Mouse (Mus musculus) right cerebral cortex, postnatal 4 days (tissue): ENCODE measurements around the gene Gtf2i.

Experiments used
- DNase-seq: peaks from one replicate; pipeline ENCODE4 v3.0.0-alpha.2; 2022

Gtf2i gene

DNA sequence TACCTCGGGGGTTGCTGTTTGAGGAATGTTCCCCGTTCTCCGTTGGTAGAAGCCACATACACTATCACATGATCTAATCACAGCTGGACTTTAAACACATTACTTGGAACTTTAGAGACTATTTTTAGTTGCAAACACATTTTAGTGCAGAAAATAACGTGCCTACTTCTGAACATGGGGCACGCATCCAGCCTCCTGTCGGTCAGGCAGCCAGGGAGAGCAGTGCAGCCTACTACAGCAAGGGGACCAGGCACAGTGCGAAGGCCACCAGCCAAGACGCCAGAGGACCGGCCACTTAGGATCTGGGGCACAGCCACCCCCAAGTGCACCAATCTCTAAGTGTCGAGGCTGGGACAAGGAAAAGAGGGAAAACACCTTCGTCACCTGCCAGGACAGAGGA is 39.5 kb downstream of the Gtf2i start:
- peak; percentile 22 for DNase-seq

GRCm38 (mm10) chr5:134273761-134274160 is 40.8 kb downstream of the Gtf2i start:
- DNase-seq, result no peak

DNA sequence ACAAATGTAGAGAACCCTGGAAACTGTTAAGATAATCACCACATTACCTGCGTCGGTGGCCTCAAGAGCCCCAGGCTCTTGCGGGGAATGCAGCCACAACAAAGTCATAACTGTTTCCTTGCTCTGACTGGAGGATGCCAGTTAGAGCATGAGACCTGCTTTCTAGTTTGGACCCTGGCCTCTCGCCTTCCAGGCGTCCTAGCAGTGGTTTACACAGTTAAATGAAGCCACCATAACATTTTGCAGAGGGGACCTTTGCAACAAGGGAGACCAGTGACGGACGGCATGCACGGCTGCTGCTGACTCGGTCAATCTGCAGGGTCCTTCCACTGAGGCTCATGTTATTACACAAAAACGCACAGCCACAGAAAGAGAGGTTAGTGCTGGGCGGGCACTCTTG is 41.8 kb downstream of the Gtf2i start:
- DNase-seq, result no peak

DNA sequence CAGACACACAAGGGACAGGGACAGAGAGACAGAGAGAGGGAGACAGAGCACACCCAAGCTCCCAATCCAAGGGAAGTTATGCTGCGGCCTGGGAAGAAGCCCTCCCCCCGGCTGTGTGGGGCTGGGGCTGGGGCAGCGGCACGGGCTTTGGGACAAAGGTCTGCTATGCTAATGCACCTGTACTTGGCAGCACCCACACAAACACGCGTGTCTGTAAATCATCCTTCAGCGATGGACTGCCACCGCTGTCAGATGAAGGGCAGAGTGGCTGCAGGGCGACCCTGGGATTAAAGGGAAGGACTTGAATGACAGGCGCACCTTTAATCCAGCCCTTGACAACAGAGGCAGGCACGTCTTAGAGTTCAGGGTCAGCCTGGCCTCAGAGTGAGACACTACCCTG is 43.1 kb downstream of the Gtf2i start:
- no peak for DNase-seq

- DNase-seq, result no peak
Observed at GRCm38 (mm10) chr5:134270566-134270965, 44.0 kb downstream of the Gtf2i start.

- DNase-seq, result no peak
Observed at GRCm38 (mm10) chr5:134269751-134270150, 44.8 kb downstream of the Gtf2i start.

GRCm38 (mm10) chr5:134268751-134269150 is 45.8 kb downstream of the Gtf2i start:
- DNase-seq, result no peak

- DNase-seq, result no peak
Observed at GRCm38 (mm10) chr5:134266404-134266803, 48.2 kb downstream of the Gtf2i start.

- DNase-seq, result no peak
Observed at GRCm38 (mm10) chr5:134265890-134266289, 48.7 kb downstream of the Gtf2i start.

DNA sequence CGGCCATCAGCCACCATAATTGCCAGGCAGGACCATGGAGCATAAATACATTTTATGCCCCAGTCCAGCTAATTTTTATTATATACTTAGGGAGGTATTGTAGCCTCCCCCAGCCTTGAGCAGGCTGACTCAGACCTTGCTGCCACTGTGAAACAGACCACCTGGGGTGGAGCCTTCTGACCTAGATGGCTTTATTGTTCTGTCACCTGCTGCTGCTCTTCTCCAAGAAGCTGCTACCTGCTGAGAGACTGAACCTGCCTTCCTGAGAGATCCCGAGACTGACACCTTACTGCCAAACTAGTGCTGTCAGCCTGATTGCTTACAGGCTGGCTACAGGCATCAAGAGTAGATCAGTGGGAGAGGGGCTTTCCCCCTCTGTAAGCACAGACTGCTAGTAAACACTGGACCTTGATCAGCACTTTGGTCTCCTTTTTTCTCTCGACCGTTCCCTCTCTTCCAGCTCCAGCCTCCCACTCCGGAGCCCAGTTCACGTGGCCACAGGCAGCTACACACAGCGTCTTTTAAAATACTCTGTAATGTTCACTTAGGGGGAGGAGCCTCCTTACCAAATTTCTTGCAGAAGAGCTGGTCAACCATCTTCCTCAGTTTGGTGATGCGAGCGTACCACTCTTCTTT is 54.4 kb downstream of the Gtf2i start:
- no peak for DNase-seq

- no peak for DNase-seq
Observed at GRCm38 (mm10) chr5:134258934-134259333, 55.6 kb downstream of the Gtf2i start.

GRCm38 (mm10) chr5:134258395-134258794 is 56.2 kb downstream of the Gtf2i start:
- no peak for DNase-seq

- DNase-seq, result no peak
Observed at GRCm38 (mm10) chr5:134257349-134258031, 57.1 kb downstream of the Gtf2i start.

DNA sequence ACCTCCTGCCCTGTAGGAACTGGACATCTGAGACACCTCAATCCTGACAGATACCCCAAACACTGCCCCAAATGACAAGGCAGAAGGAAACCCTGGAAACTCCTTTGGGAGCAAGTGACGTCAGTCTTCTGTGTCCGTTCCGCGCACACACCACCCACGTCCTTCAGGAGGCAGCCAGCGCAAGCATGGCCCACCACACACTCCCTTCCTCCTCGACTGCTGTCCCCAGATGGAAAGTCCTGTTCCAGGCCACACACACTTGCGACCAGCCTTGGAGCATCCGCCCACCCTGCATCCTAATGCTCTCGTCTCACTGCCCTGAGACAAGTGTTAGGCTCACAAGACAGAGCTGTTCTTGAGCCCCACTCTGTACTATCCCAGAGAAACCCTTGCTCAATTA is 59.3 kb downstream of the Gtf2i start:
- DNase-seq, result no peak

- no peak for DNase-seq
Observed at GRCm38 (mm10) chr5:134253806-134254205, 60.8 kb downstream of the Gtf2i start.

GRCm38 (mm10) chr5:134251083-134251482 is 63.5 kb downstream of the Gtf2i start:
- no peak for DNase-seq

DNA sequence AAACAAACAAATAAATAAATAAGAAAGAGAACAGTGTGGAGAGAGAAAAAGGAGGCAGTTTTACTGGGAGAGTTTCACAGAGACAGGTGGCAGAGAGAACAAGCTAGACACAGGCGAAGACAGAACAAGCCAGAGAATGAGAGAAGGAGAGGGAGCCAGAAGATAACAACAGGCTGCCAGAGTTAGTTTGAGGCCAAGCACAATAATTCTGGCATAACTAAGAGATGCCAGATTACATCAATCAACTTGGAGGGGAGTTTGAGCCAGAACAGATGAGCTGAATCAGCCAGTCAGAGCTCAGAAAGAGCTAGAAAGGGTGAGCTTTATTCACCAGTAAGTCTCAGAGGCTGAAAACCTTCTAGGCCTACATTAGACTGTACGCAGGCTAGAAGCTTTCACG is 64.0 kb downstream of the Gtf2i start:
- no peak for DNase-seq

DNA sequence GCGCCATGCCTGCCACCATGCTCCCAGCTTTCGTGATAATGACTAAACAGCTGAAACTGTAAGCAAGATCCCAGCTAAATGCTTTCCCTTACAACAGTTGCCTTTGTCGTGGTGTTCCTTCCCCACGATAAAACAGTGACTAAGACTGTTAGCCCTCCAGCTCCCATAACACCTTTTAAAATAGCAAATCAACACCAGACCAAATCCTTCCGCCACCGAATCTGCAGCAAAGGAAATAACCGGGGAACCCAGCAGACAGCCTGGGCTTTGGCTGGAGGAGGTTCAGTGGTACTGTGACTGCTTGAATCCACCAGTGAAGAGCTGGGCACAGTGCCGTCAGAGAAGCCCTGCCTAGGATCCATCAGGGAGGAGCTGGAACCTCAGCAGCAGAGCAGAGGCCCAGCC is 65.3 kb downstream of the Gtf2i start:
- no peak for DNase-seq

DNA sequence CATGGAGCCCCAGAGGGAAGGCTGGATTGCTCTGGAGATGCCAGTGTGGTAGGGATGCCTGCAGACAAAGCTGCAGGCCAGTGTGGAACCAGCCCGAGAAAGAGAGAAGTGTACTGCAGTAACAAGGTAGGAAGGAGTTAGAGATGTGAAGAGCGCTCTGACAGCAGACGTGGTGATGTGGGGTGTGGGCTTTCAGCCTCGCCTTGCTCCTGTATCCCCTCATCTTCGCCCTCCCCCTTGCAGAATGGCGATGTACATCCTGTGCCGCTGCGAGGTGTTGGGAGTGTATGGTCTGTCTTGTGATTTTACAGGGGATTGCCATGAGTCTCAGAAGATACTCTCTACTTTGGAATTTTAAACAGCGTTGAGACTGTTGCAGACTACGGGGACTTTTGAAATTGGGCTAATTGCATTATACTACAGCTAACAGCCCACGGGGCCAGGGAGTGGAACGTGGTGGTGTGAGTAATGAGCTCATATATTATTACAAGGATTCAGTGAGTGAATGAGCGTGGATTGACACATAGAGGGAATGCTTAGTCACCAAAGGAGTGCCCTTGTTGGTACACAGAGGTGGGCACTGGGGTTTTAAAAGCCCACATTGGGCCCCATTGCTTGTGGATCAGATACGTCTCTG is 65.8 kb downstream of the Gtf2i start:
- DNase-seq, result no peak

- DNase-seq, result no peak
Observed at GRCm38 (mm10) chr5:134246146-134246545, 68.4 kb downstream of the Gtf2i start.

DNA sequence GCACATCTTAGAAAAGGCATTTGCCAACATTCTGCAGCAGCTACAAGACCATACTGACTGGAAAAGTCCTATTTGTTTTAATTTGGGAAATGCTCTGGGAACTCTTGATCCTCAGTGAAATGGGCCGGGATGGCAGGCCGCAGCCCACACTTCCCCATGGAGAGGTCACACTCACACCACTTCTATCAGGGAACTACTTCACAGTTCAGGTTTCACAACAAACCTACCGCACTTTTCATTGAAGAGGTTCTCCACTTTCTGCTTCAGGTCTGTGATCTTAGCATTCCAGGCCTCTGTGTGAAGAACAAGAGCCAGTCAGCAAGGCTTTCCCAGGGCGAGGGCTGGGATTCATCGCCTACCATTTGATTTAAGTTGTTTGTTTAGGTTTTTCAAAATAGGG is 69.7 kb downstream of the Gtf2i start:
- no peak for DNase-seq

GRCm38 (mm10) chr5:134243661-134244436 is 70.7 kb downstream of the Gtf2i start:
- DNase-seq, result no peak

GRCm38 (mm10) chr5:134241831-134242230 is 72.7 kb downstream of the Gtf2i start:
- DNase-seq, result no peak
